Mouse (Mus musculus) natural killer cell, adult 2 months (primary cell): ENCODE measurements around the gene Eva1b.
"Not testable (repeated sequence)": the region's sequence is repeated elsewhere in the genome, so short reads cannot be mapped to it uniquely, and the experiment has no call there.

ENCODE experiments used
- DNase-seq, 2 experiments: peaks; one replicate each; pipeline ENCODE4 v3.0.0; 2022; ENCODE audit warnings: low spot score in 2 of 2

The Eva1b gene

DNA sequence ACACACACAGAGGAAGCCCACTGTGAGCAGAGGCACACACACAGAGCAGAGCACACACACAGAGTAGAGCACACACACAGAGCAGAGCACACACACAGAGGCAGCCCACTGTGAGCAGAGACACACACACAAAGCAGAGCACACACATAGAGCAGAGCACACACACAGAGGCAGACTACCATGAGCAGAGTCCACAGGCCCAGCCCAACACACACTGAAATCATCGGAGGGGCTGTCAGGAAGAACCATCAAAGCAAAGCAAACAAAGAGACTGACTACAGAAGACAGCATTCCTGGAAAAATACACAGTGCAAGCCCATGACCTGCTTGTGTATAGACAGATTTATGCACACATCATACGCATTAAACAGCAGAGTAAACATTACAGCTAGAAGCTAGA is 8.3 kb downstream of the Eva1b start:
- DNase-seq, result no peak

DNA sequence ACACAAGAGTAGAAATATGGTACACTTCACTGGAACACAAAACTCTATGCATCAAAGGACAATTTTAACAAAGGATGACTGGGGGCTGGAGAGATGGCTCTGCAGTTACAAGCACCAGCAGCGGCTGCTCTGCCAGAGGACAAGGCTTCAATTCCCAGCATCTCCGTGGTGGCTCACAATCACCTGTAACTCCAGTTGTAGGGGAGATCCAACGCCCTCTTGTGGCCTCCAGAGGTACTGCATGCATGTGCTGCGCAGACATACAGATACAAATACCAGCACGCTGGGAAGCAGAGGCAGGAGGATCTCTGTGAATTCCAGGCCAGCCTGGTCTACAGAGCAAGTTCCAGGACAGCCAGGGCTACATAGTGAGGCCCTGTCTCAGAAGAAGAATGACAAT is 9.1 kb downstream of the Eva1b start:
- peak; percentile 29 to 54 for DNase-seq

- DNase-seq, result peak; percentile 15 to 45
Observed at GRCm38 (mm10) chr4:126157562-126157961, 10.0 kb downstream of the Eva1b start.

DNA sequence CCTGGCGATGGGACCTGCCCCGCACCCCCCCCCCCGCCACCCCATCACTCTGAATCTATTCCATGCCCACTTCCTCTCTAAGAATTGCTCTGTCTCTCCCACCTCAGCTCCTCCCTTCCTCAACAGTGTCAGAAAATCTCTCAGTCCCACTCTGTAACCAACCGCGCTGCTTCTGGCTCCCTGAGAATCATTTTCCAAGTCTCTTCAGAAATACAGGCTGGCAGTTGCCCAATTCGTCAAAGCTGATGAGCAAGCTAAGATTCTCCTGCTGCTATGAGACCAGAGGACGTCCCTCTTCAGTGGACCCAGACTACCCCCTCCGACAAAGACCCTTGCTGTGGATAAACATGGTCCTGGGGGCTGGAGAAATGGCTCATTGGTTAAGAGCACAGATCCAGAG is 11.9 kb downstream of the Eva1b start:
- no peak for DNase-seq

DNA sequence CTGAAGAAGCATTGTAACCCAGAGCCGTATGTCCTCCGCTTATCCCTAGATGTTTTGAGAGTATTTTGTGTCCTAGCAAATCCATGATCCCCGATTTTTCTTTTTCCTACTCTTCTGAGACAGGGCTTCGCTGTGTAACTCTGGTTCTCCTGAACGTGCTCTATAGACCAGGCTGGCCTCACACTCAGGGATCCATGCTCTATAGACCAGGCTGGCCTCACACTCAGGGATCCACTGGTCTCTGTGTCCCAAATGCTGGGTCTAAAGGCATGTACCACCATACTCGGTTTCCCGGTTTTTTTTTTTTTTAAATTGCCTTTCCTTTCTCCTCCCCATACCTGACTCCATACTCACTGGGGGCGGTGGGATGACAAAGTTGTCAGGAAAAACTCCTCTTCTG is 13.4 kb downstream of the Eva1b start:
- no peak for DNase-seq

GRCm38 (mm10) chr4:126161456-126161855 is 13.9 kb downstream of the Eva1b start:
- DNase-seq, result no peak

- DNase-seq, result no peak
Observed at GRCm38 (mm10) chr4:126161986-126162385, 14.4 kb downstream of the Eva1b start.

- DNase-seq, result peak; percentile 69 to 78
Observed at GRCm38 (mm10) chr4:126162544-126163066, 15.1 kb downstream of the Eva1b start.

DNA sequence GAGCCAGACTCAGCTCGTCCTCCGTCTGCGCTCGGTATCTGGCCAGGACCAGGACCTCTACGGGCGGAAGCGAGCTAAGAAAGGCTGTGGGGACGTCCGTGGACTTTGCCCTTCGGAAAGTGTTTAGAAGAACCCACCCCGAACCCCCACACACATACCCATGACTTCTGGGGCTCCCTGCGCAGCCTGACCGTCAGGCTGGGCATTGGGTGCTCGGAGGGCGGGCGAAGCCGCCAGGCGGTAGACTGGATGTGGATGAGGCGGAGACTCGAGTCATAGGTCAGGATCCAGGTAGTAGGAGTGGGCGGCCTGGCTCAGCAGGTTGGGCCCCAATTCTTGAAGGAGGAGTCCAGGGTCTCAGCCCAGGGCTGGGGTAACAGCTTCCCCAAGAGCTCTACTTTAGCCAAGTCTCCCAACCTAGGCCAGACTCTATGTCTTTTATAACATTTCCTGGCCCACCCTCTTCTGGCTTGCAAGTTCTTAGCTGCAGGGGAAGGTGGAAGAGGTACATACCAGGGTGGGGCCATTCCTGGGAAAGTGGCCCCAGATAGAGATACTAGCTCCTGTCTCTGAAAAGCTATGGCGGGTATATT is 15.6 kb downstream of the Eva1b start, which contains the start of gene Sh3d21:
Gene Sh3d21 (minus strand): TSS at position 425 of the 593 bp plus-strand sequence.
- DNase-seq, result no peak

DNA sequence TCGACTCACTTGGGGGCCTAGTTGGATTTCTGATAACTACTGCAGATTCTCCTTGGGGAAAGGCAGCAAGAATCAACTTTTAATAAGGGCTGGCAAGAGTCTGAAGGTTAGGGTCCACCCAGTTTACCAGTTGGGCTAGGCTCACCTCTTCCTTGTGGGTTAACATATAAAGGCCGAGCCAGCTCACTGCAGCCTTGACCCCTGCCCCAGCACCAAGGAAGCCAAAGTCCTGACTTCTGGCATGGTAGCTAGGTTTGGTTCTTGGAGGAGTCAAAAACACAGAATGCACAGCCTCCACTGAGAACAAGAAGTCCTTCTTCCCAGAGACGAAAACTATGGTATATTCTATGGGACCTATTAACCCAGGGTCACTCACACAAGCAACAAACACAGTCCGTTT is 16.1 kb downstream of the Eva1b start:
- no peak for DNase-seq

DNA sequence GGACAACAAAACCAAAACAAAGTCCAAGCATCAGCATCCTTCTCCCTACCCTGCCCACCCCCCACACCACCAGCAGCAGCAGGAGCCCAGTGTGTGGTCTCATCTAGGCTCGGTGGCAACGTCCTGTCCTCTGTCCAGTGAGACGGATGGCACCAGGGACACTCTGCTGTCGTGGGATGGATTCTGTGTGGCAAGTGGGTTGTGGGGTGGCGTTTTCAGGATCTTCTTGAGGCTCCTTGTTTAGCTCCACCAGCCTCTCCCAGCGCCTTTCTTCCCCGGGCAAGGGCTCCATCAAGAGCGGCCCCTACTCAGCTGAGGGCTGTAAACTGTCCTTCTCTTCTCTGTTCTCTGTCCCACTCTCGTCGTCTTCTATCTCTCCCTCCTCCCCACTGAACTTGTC is 17.5 kb downstream of the Eva1b start:
- DNase-seq, result not testable (repeated sequence)

DNA sequence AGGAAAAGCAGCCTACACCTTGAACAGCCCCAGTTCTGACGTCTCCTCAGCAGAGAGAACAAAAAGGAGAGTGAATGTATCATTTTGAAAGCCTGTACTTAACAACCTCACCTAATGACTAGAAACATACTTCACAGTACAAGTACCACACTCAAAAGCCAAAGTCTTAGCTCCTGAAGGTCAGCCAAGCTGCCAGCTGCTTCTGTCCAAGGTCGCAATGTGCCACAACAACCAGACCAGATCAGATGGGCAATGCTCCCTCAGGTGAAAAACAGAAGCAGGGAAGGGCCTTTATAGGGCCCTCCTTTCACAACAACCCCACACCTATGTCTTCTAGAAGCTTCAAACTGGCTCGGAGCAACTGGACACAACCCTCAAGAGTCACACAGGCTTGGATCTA is 18.5 kb downstream of the Eva1b start:
- DNase-seq, result no peak

DNA sequence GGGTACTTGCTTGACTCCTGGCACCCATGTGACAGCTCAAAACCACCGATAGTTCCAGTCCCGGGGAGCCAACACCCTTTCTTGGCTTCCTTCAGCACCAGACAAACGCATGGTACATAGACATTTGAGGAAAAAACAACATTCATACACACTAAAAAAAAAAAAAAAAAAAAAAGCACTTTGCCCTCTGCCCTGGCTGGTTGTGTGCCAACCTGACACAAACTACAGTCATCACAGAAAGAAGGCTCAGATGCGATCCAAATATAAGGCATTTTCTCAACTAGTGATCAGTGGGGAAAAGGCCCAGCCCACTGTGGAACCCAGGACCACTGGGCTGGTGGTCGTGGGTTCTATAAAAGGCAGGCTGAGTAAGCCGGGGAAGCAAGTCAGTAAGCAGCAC is 21.3 kb downstream of the Eva1b start:
- DNase-seq, result no peak

DNA sequence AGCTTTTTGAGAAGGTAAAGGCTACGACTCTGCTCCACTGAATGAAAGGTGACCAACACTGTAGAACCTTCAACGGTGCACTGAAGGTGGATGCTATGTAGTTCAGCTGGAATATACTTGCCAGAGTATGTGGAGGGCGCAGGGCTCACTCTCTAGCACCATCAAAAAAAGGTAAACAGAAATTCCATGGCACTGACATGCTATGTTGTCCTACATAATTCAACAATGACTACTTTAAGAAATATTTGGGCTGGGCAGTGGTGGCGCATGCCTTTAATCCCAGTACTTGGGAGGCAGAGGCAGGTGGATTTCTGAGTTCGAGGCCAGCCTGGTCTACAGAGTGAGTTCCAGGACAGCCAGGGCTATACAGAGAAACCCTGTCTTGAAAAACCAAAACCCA is 23.2 kb downstream of the Eva1b start:
- DNase-seq, result not testable (repeated sequence)

GRCm38 (mm10) chr4:126173800-126174199 is 26.3 kb downstream of the Eva1b start:
- DNase-seq, result no peak

DNA sequence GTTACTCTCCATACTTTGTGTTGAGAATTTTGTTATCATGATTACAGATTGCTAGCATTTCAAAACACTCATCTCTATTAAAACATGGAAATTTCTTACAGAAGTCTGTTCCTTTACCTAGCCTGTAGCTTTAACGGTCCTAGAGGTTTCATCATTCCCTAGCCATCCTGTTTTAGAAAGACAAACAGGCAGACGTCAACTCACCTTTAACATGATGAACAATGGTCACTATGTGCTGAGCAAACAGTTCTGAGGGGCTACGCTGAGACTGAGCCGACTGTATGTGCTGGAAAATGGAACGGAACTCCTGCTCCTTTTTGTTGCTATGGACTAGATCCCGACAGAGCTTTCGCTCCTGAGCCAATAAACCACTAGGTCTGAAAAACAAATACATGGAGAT is 28.4 kb downstream of the Eva1b start:
- DNase-seq, result not testable (repeated sequence)

- DNase-seq, result peak; percentile 58 to 61
Observed at GRCm38 (mm10) chr4:126181170-126181957, 33.8 kb downstream of the Eva1b start.

- no peak for DNase-seq
Observed at GRCm38 (mm10) chr4:126183034-126183433, 35.5 kb downstream of the Eva1b start.

- DNase-seq, result no peak
Observed at GRCm38 (mm10) chr4:126187096-126187495, 39.6 kb downstream of the Eva1b start.

DNA sequence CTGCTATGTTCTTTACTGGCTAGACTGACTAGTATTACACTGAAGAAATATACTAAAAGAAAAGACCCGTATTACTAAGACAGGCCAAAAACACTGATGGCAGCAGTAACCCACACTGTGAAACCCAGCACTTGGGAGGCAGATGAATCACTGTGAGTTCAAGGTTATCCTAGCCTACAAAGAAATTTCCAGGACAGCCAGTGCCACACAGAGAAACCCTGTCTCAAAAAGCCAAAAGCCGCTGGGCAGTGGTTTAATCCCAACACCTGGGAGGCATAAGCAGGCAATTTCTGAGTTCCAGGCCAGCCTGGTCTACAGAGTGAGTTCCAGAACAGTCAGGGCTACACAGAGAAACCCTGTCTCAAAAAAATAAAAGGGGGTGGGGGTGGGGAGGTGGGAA is 43.1 kb downstream of the Eva1b start:
- no peak for DNase-seq

DNA sequence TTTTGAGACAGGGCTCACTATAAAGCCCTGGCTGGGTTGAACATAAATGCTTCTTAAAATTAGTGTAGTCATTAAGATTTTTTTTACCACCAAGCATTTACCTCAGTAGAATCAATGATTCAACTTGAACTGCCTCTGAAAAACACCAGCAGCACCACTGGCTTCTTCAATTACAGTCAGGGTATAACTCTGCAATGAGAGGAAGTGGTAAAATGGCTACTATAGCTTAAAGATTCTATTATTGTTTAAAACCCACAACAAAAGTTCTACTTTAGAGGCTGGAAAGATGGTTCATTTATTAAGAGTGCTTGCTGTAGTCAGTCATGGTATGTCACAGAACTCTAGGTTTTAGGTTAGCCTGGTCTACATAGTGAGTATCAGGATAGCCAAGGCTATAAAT is 46.7 kb downstream of the Eva1b start:
- no peak for DNase-seq

DNA sequence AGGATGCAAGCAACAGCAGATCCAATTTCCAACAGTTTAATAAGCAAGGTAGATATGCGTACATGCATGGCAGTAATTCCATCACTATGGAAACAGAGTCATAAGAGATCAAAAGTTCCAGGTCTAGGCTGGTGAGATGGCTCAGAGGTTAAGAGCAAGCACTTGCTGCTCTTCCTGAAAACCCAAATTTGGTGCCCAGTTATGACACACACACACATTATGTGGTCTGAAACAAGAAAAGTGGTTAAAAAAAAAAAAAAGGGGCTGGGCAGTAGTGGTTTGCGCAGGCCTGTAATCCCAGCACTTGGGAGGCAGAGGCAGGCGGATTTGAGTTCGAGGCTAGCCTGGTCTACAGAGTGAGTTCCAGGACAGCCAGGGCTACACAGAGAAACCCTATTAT is 47.4 kb downstream of the Eva1b start:
- no peak for DNase-seq

DNA sequence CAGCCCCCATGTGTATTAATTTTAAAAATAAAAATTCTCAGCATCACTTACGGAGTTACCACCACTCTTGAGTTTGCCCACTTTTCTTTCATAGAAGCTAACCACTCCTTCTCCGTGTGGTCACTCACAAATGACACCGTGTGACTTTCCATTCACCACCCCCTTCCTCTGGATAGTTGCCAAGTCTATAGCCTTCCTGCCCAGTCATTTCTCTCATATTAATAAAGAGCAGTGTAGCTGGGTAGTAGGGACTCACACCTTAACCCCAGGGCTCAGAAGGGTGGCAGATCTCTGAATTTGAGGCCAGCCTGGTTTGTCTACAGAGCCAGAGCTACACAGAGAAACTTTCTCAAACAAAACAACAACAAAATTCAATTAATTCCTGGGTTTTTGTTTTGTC is 49.9 kb downstream of the Eva1b start:
- peak; percentile 76 to 91 for DNase-seq
